Mouse (Mus musculus): ENCODE measurements around the gene Ddx47. TPM values are rescaled to one million over a fixed set of nuclear protein-coding genes. Genes with fewer than 3 reads are reported as not detected.

Ddx47 gene
- polyA plus RNA-seq, 1 experiment from 2014 or later: 134 TPM

- Histone ChIP-seq H3K9ac (ENCODE audit: low read depth, low read length) (no peak overlapping the region), H3K4me3 (ENCODE audit: low read depth, low read length) (no peak overlapping the region), H3K4me2 (no peak overlapping the region), H3K27ac (ENCODE audit: low read depth, low read length) (no peak overlapping the region), H3K9me3 (ENCODE audit: control insufficient read depth, low read length) (no peaks in the 10 kb centered on the region), H3K27me3 (replicated peaks; ENCODE audit: control insufficient read depth, insufficient read depth, low read length) (no peaks in the 10 kb centered on the region; the same call in 1 of the 2 replicates), H3K36me3 (ENCODE audit: control insufficient read depth, insufficient read depth, low read length) (no peaks in the 10 kb centered on the region), H3K4me1 (replicated peaks; ENCODE audit: control insufficient read depth, insufficient read depth, low read length) (peaks cover 5% of the 10 kb centered on the region)
- no peak for ATAC-seq (replicated peaks; ENCODE audit: low FRiP score)
- DNase-seq (ENCODE audit: low spot score): no peak
- 58% methylated on average over 6 of the region's 6 CpGs for WGBS
These were observed 34.8 kb upstream of the Ddx47 start for GRCm38 (mm10) chr6:134976628-134977027.

DNA sequence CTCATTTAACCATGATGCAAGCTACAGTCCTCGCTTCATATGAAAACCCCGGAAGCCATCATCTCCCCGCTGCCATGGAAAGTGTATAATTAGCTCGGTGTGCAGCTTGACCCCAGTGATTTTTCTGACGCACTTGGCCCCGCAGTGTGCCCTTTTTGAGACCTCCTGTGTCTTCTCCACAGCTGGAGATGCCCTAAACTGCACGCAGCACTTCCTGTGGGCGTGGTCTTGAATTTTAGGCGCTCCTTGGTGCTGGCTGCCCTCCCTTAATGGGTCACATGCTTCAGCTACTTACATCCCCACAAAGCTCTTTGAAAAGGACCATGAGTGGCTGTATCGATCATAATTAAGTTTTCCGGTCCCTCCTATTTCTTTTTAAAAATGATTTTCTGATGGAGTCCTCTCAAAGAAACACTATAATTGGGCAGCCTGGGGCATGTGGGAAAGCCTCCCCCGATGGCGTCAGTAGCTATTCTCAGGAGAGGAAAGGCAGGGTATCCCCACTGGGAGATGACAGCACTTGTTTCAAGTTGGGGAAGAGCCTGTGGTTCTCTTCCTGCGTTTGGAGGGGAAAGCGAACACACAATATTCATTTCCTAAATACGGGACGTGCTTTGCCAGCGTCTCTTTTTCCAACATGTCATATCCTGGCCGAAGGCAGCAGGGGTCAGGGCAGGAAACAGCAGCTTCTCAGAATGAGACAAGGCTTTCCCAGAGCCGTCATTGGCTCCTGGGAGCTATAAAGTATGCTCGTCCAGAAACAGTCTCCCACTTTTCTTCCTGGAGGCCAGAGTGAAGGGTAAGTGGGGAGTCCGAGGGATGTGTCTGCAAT lies 30.0 kb upstream of the Ddx47 start, which contains the start of gene Apold1:
Gene Apold1, plus strand, starts transcription at position 488 of the 832 bp plus-strand sequence.
- Histone ChIP-seq H3K27ac (ENCODE audit: low read depth, low read length) (peak within 1 kb of the TSS; percentile 54; the same call in 1 of the 2 replicates), H3K36me3 (ENCODE audit: control insufficient read depth, insufficient read depth, low read length) (no peaks in the 10 kb centered on the region), H3K9ac (ENCODE audit: low read depth, low read length) (peak within 1 kb of the TSS; percentile 3; the same call in 1 of the 2 replicates), H3K9me3 (ENCODE audit: control insufficient read depth, low read length) (no peaks in the 10 kb centered on the region), H3K4me3 (ENCODE audit: low read depth, low read length) (no peak within 1 kb of the TSS), H3K4me1 (replicated peaks; ENCODE audit: control insufficient read depth, insufficient read depth, low read length) (peaks cover 13% of the 10 kb centered on the region), H3K27me3 (replicated peaks; ENCODE audit: control insufficient read depth, insufficient read depth, low read length) (no peaks in the 10 kb centered on the region; the same call in 1 of the 2 replicates), H3K4me2 (peak within 1 kb of the TSS; percentile 49)
- 43% methylated on average over 22 of the region's 22 CpGs for WGBS
- DNase-seq (ENCODE audit: low spot score) (peak; percentile 39), ATAC-seq (replicated peaks; ENCODE audit: low FRiP score) (no peak)

DNA sequence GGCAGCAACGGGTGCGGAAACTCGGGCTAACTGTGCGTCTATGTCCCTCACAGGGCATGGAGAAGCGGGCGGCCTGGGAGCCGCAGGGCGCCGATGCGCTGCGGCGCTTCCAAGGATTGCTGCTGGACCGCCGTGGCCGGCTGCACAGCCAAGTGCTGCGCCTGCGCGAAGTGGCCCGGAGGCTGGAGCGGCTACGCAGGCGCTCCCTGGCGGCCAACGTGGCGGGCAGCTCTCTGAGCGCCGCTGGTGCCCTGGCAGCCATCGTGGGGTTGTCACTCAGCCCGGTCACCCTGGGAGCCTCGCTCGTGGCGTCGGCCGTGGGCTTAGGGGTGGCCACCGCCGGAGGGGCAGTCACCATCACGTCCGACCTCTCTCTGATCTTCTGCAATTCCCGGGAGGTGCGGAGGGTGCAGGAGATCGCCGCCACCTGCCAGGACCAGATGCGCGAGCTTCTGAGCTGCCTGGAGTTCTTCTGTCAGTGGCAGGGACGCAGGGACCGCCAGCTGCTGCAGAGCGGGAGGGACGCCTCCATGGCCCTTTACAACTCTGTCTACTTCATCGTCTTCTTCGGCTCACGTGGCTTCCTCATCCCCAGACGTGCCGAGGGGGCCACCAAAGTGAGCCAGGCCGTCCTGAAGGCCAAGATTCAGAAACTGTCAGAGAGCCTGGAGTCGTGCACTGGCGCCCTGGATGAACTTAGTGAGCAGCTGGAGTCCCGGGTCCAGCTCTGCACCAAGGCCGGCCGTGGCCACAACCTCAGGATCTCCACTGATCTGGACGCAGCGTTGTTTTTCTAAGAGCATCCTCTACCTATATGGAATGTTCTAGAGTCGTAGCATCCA lies 27.7 kb upstream of the Ddx47 start:
- Histone ChIP-seq H3K4me2 (peak overlapping the region; percentile 82), H3K36me3 (ENCODE audit: control insufficient read depth, insufficient read depth, low read length) (no peaks in the 10 kb centered on the region), H3K27ac (ENCODE audit: low read depth, low read length) (peak overlapping the region; percentile 64), H3K27me3 (replicated peaks; ENCODE audit: control insufficient read depth, insufficient read depth, low read length) (no peaks in the 10 kb centered on the region), H3K9ac (ENCODE audit: low read depth, low read length) (peak overlapping the region; percentile 75), H3K4me3 (ENCODE audit: low read depth, low read length) (peak overlapping the region; percentile 63), H3K9me3 (ENCODE audit: control insufficient read depth, low read length) (no peaks in the 10 kb centered on the region), H3K4me1 (replicated peaks; ENCODE audit: control insufficient read depth, insufficient read depth, low read length) (peaks cover 13% of the 10 kb centered on the region)
- peak; percentile 83 for DNase-seq (ENCODE audit: low spot score)
- peak; percentile 75 for ATAC-seq (replicated peaks; ENCODE audit: low FRiP score)
- WGBS: 4% methylated on average over 62 of the region's 62 CpGs

- Histone ChIP-seq H3K4me2 (peak overlapping the region; percentile 82), H3K27me3 (replicated peaks; ENCODE audit: control insufficient read depth, insufficient read depth, low read length) (no peaks in the 10 kb centered on the region), H3K27ac (ENCODE audit: low read depth, low read length) (peak overlapping the region; percentile 64), H3K36me3 (ENCODE audit: control insufficient read depth, insufficient read depth, low read length) (no peaks in the 10 kb centered on the region), H3K4me1 (replicated peaks; ENCODE audit: control insufficient read depth, insufficient read depth, low read length) (peaks cover 13% of the 10 kb centered on the region), H3K4me3 (ENCODE audit: low read depth, low read length) (no peak overlapping the region), H3K9me3 (ENCODE audit: control insufficient read depth, low read length) (no peaks in the 10 kb centered on the region), H3K9ac (ENCODE audit: low read depth, low read length) (peak overlapping the region; percentile 75)
- ATAC-seq (replicated peaks; ENCODE audit: low FRiP score) (peak; percentile 93), DNase-seq (ENCODE audit: low spot score) (peak; percentile 47)
- WGBS: 24% methylated on average over 3 of the region's 3 CpGs
These were observed 26.7 kb upstream of the Ddx47 start for GRCm38 (mm10) chr6:134984748-134985147.

- WGBS: 67% methylated on average over 9 of the region's 9 CpGs
- Histone ChIP-seq H3K4me1 (replicated peaks; ENCODE audit: control insufficient read depth, insufficient read depth, low read length) (peaks cover 11% of the 10 kb centered on the region), H3K4me3 (ENCODE audit: low read depth, low read length) (no peak overlapping the region), H3K9me3 (ENCODE audit: control insufficient read depth, low read length) (no peaks in the 10 kb centered on the region), H3K36me3 (ENCODE audit: control insufficient read depth, insufficient read depth, low read length) (no peaks in the 10 kb centered on the region), H3K4me2 (no peak overlapping the region), H3K9ac (ENCODE audit: low read depth, low read length) (no peak overlapping the region), H3K27ac (ENCODE audit: low read depth, low read length) (no peak overlapping the region), H3K27me3 (replicated peaks; ENCODE audit: control insufficient read depth, insufficient read depth, low read length) (no peaks in the 10 kb centered on the region)
- ATAC-seq (replicated peaks; ENCODE audit: low FRiP score) (no peak), DNase-seq (ENCODE audit: low spot score) (no peak)
These were observed 23.0 kb upstream of the Ddx47 start for GRCm38 (mm10) chr6:134988377-134988776.

GRCm38 (mm10) chr6:134990674-134991073 lies 20.7 kb upstream of the Ddx47 start:
- H3K4me2 ChIP-seq: no peak overlapping the region
- H3K27ac ChIP-seq (ENCODE audit: low read depth, low read length): no peak overlapping the region
- no peaks in the 10 kb centered on the region for H3K9me3 ChIP-seq (ENCODE audit: control insufficient read depth, low read length)
- 83% methylated on average over 6 of the region's 6 CpGs for WGBS
- no peaks in the 10 kb centered on the region for H3K27me3 ChIP-seq (replicated peaks; ENCODE audit: control insufficient read depth, insufficient read depth, low read length)
- H3K9ac ChIP-seq (ENCODE audit: low read depth, low read length): no peak overlapping the region
- DNase-seq (ENCODE audit: low spot score) (no peak), ATAC-seq (replicated peaks; ENCODE audit: low FRiP score) (no peak)
- H3K36me3 ChIP-seq (ENCODE audit: control insufficient read depth, insufficient read depth, low read length): no peaks in the 10 kb centered on the region
- no peaks in the 10 kb centered on the region for H3K4me1 ChIP-seq (replicated peaks; ENCODE audit: control insufficient read depth, insufficient read depth, low read length)
- no peak overlapping the region for H3K4me3 ChIP-seq (ENCODE audit: low read depth, low read length)

- 67% methylated on average over 12 of the region's 12 CpGs for WGBS
- H3K36me3 ChIP-seq (ENCODE audit: control insufficient read depth, insufficient read depth, low read length): no peaks in the 10 kb centered on the region
These were observed 17.3 kb upstream of the Ddx47 start for GRCm38 (mm10) chr6:134994031-134994651.

GRCm38 (mm10) chr6:134994985-134995384 lies 16.4 kb upstream of the Ddx47 start:
- ATAC-seq (replicated peaks; ENCODE audit: low FRiP score): no peak
- H3K4me3 ChIP-seq (ENCODE audit: low read depth, low read length): no peak overlapping the region

More at GRCm38 (mm10) chr6:134994031-134994651, 17.3 kb upstream of the Ddx47 start:
- DNase-seq (ENCODE audit: low spot score) (no peak), ATAC-seq (replicated peaks; ENCODE audit: low FRiP score) (no peak)
- Histone ChIP-seq H3K9me3 (ENCODE audit: control insufficient read depth, low read length) (no peaks in the 10 kb centered on the region), H3K4me1 (replicated peaks; ENCODE audit: control insufficient read depth, insufficient read depth, low read length) (no peaks in the 10 kb centered on the region), H3K27ac (ENCODE audit: low read depth, low read length) (no peak overlapping the region), H3K9ac (ENCODE audit: low read depth, low read length) (no peak overlapping the region), H3K4me2 (no peak overlapping the region), H3K4me3 (ENCODE audit: low read depth, low read length) (no peak overlapping the region), H3K27me3 (replicated peaks; ENCODE audit: control insufficient read depth, insufficient read depth, low read length) (no peaks in the 10 kb centered on the region)

More at GRCm38 (mm10) chr6:134994985-134995384, 16.4 kb upstream of the Ddx47 start:
- no peak overlapping the region for H3K4me2 ChIP-seq
- no peak for DNase-seq (ENCODE audit: low spot score)
- 83% methylated on average over 8 of the region's 8 CpGs for WGBS
- no peaks in the 10 kb centered on the region for H3K4me1 ChIP-seq (replicated peaks; ENCODE audit: control insufficient read depth, insufficient read depth, low read length)
- no peaks in the 10 kb centered on the region for H3K27me3 ChIP-seq (replicated peaks; ENCODE audit: control insufficient read depth, insufficient read depth, low read length)
- H3K9me3 ChIP-seq (ENCODE audit: control insufficient read depth, low read length): no peaks in the 10 kb centered on the region
- H3K9ac ChIP-seq (ENCODE audit: low read depth, low read length): no peak overlapping the region
- H3K36me3 ChIP-seq (ENCODE audit: control insufficient read depth, insufficient read depth, low read length): no peaks in the 10 kb centered on the region
- H3K27ac ChIP-seq (ENCODE audit: low read depth, low read length): no peak overlapping the region

Measured in liver, embryonic 11.5 days (tissue).